Mouse (Mus musculus): ENCODE measurements around the gene Rxrb. TPM values are rescaled to one million over a fixed set of nuclear protein-coding genes. Genes with fewer than 3 reads are reported as not detected.

Gene Rxrb
- polyA plus RNA-seq, 1 experiment from 2014 or later: 33.7 TPM

GRCm38 (mm10) chr17:34029150-34029889 is 2.3 kb upstream of the Rxrb start:
- no peaks in the 10 kb centered on the region for H3K9me3 ChIP-seq (replicated peaks; ENCODE audit: control insufficient read depth, low read length)
- H3K4me2 ChIP-seq (ENCODE audit: low read depth, low read length): peak overlapping the region; percentile 97
- no peak for ATAC-seq (replicated peaks; ENCODE audit: extremely low read depth, insufficient read depth, low FRiP score)
- H3K9ac ChIP-seq (ENCODE audit: low read length): no peak overlapping the region; the same call in 1 of the 2 replicates
- peaks cover 57% of the 10 kb centered on the region for H3K4me1 ChIP-seq (ENCODE audit: control insufficient read depth, insufficient read depth, low read length)
- 85% methylated on average over 18 of the region's 18 CpGs for WGBS
- no peak overlapping the region for H3K27ac ChIP-seq (ENCODE audit: low read length)
- no peak overlapping the region; the same call in 1 of the 2 replicates for H3K4me3 ChIP-seq (ENCODE audit: low read length)
- H3K36me3 ChIP-seq (ENCODE audit: control insufficient read depth, insufficient read depth): peaks cover 19% of the 10 kb centered on the region
- no peaks in the 10 kb centered on the region for H3K27me3 ChIP-seq (ENCODE audit: control insufficient read depth, insufficient read depth, low read length)

GRCm38 (mm10) chr17:34029890-34030595 is 1.6 kb upstream of the Rxrb start:
- H3K4me1 ChIP-seq (ENCODE audit: control insufficient read depth, insufficient read depth, low read length): peaks cover 57% of the 10 kb centered on the region
- 68% methylated on average over 21 of the region's 21 CpGs for WGBS
- H3K27ac ChIP-seq (ENCODE audit: low read length): 0 out of 2 replicates have a peak overlapping the region, but pooled peaks have one; percentile 7

GRCm38 (mm10) chr17:34030861-34031326 is 718 bp upstream of the Rxrb start:
- 4% methylated on average over 20 of the region's 20 CpGs for WGBS

More at GRCm38 (mm10) chr17:34029890-34030595, 1.6 kb upstream of the Rxrb start:
- H3K36me3 ChIP-seq (ENCODE audit: control insufficient read depth, insufficient read depth): peaks cover 19% of the 10 kb centered on the region
- H3K4me2 ChIP-seq (ENCODE audit: low read depth, low read length): peak overlapping the region; percentile 97
- H3K27me3 ChIP-seq (ENCODE audit: control insufficient read depth, insufficient read depth, low read length): no peaks in the 10 kb centered on the region
- peak overlapping the region; percentile 95 for H3K9ac ChIP-seq (ENCODE audit: low read length)
- H3K4me3 ChIP-seq (ENCODE audit: low read length): peak overlapping the region; percentile 95
- no peak for ATAC-seq (replicated peaks; ENCODE audit: extremely low read depth, insufficient read depth, low FRiP score)
- H3K9me3 ChIP-seq (replicated peaks; ENCODE audit: control insufficient read depth, low read length): no peaks in the 10 kb centered on the region

GRCm38 (mm10) chr17:34032174-34032632 is 591 bp downstream of the Rxrb start:
- H3K27me3 ChIP-seq (ENCODE audit: control insufficient read depth, insufficient read depth, low read length): no peaks in the 10 kb centered on the region
- H3K27ac ChIP-seq (ENCODE audit: low read length): peak overlapping the region; percentile 96
- H3K36me3 ChIP-seq (ENCODE audit: control insufficient read depth, insufficient read depth): peaks cover 30% of the 10 kb centered on the region
- H3K4me2 ChIP-seq (ENCODE audit: low read depth, low read length): peak overlapping the region; percentile 74
- peaks cover 39% of the 10 kb centered on the region for H3K4me1 ChIP-seq (ENCODE audit: control insufficient read depth, insufficient read depth, low read length)
- H3K9me3 ChIP-seq (replicated peaks; ENCODE audit: control insufficient read depth, low read length): no peaks in the 10 kb centered on the region
- under 1% methylated on average over 45 of the region's 48 CpGs for WGBS
- peak; percentile 19; the same call in 1 of the 2 replicates for ATAC-seq (replicated peaks; ENCODE audit: extremely low read depth, insufficient read depth, low FRiP score)
- peak overlapping the region; percentile 95 for H3K4me3 ChIP-seq (ENCODE audit: low read length)
- peak overlapping the region; percentile 92 for H3K9ac ChIP-seq (ENCODE audit: low read length)

More at GRCm38 (mm10) chr17:34030861-34031326, 718 bp upstream of the Rxrb start:
- Histone ChIP-seq H3K4me1 (ENCODE audit: control insufficient read depth, insufficient read depth, low read length) (peaks cover 48% of the 10 kb centered on the region), H3K9me3 (replicated peaks; ENCODE audit: control insufficient read depth, low read length) (no peaks in the 10 kb centered on the region), H3K36me3 (ENCODE audit: control insufficient read depth, insufficient read depth) (peaks cover 20% of the 10 kb centered on the region), H3K27me3 (ENCODE audit: control insufficient read depth, insufficient read depth, low read length) (no peaks in the 10 kb centered on the region), H3K4me2 (ENCODE audit: low read depth, low read length) (peak overlapping the region; percentile 97), H3K9ac (ENCODE audit: low read length) (peak overlapping the region; percentile 95), H3K4me3 (ENCODE audit: low read length) (peak overlapping the region; percentile 95), H3K27ac (ENCODE audit: low read length) (peak overlapping the region; percentile 89)
- ATAC-seq (replicated peaks; ENCODE audit: extremely low read depth, insufficient read depth, low FRiP score): 0 out of 2 replicates have a peak, but pooled peaks have one; percentile 0

- H3K4me2 ChIP-seq (ENCODE audit: low read depth, low read length): peak overlapping the region; percentile 74
- H3K27ac ChIP-seq (ENCODE audit: low read length): no peak overlapping the region
- H3K9me3 ChIP-seq (replicated peaks; ENCODE audit: control insufficient read depth, low read length): no peaks in the 10 kb centered on the region
- H3K4me3 ChIP-seq (ENCODE audit: low read length): peak overlapping the region; percentile 95
- H3K27me3 ChIP-seq (ENCODE audit: control insufficient read depth, insufficient read depth, low read length): no peaks in the 10 kb centered on the region
- H3K9ac ChIP-seq (ENCODE audit: low read length): peak overlapping the region; percentile 92
- peaks cover 34% of the 10 kb centered on the region for H3K36me3 ChIP-seq (ENCODE audit: control insufficient read depth, insufficient read depth)
- no peak for ATAC-seq (replicated peaks; ENCODE audit: extremely low read depth, insufficient read depth, low FRiP score)
- peaks cover 37% of the 10 kb centered on the region for H3K4me1 ChIP-seq (ENCODE audit: control insufficient read depth, insufficient read depth, low read length)
- 59% methylated on average over 9 of the region's 9 CpGs for WGBS
Observed at GRCm38 (mm10) chr17:34032806-34033205, 1.2 kb downstream of the Rxrb start.

- H3K9me3 ChIP-seq (replicated peaks; ENCODE audit: control insufficient read depth, low read length): no peaks in the 10 kb centered on the region
- peak overlapping the region; percentile 74 for H3K4me2 ChIP-seq (ENCODE audit: low read depth, low read length)
- H3K4me3 ChIP-seq (ENCODE audit: low read length): no peak overlapping the region
- peaks cover 34% of the 10 kb centered on the region for H3K36me3 ChIP-seq (ENCODE audit: control insufficient read depth, insufficient read depth)
- peaks cover 34% of the 10 kb centered on the region for H3K4me1 ChIP-seq (ENCODE audit: control insufficient read depth, insufficient read depth, low read length)
- peak overlapping the region; percentile 92; the same call in 1 of the 2 replicates for H3K9ac ChIP-seq (ENCODE audit: low read length)
- no peak for ATAC-seq (replicated peaks; ENCODE audit: extremely low read depth, insufficient read depth, low FRiP score)
- H3K27ac ChIP-seq (ENCODE audit: low read length): no peak overlapping the region; the same call in 1 of the 2 replicates
- WGBS: 89% methylated on average over 9 of the region's 9 CpGs
- H3K27me3 ChIP-seq (ENCODE audit: control insufficient read depth, insufficient read depth, low read length): 0 out of 2 replicates have a peak, but pooled peaks cover 2% of the 10 kb centered on the region
Observed at GRCm38 (mm10) chr17:34033441-34033840, 1.8 kb downstream of the Rxrb start.

- H3K4me1 ChIP-seq (ENCODE audit: control insufficient read depth, insufficient read depth, low read length): peaks cover 36% of the 10 kb centered on the region
- H3K27me3 ChIP-seq (ENCODE audit: control insufficient read depth, insufficient read depth, low read length): 0 out of 2 replicates have a peak, but pooled peaks cover 5% of the 10 kb centered on the region
- peaks cover 28% of the 10 kb centered on the region for H3K36me3 ChIP-seq (ENCODE audit: control insufficient read depth, insufficient read depth)
- no peak overlapping the region for H3K4me2 ChIP-seq (ENCODE audit: low read depth, low read length)
- ATAC-seq (replicated peaks; ENCODE audit: extremely low read depth, insufficient read depth, low FRiP score): no peak
- WGBS: 49% methylated on average over 10 of the region's 10 CpGs
- H3K9me3 ChIP-seq (replicated peaks; ENCODE audit: control insufficient read depth, low read length): no peaks in the 10 kb centered on the region
- H3K9ac ChIP-seq (ENCODE audit: low read length): no peak overlapping the region
- no peak overlapping the region for H3K27ac ChIP-seq (ENCODE audit: low read length)
- H3K4me3 ChIP-seq (ENCODE audit: low read length): no peak overlapping the region
Observed at GRCm38 (mm10) chr17:34034064-34034463, 2.5 kb downstream of the Rxrb start.

- H3K4me3 ChIP-seq (ENCODE audit: low read length): no peak overlapping the region
- ATAC-seq (replicated peaks; ENCODE audit: extremely low read depth, insufficient read depth, low FRiP score): no peak
- peaks cover 35% of the 10 kb centered on the region for H3K4me1 ChIP-seq (ENCODE audit: control insufficient read depth, insufficient read depth, low read length)
- peaks cover 6% of the 10 kb centered on the region; the same call in 1 of the 2 replicates for H3K27me3 ChIP-seq (ENCODE audit: control insufficient read depth, insufficient read depth, low read length)
- H3K9me3 ChIP-seq (replicated peaks; ENCODE audit: control insufficient read depth, low read length): no peaks in the 10 kb centered on the region
- H3K27ac ChIP-seq (ENCODE audit: low read length): no peak overlapping the region
- WGBS: 88% methylated on average over 9 of the region's 9 CpGs
- no peak overlapping the region for H3K4me2 ChIP-seq (ENCODE audit: low read depth, low read length)
- H3K9ac ChIP-seq (ENCODE audit: low read length): no peak overlapping the region
- H3K36me3 ChIP-seq (ENCODE audit: control insufficient read depth, insufficient read depth): peaks cover 17% of the 10 kb centered on the region
Observed at GRCm38 (mm10) chr17:34035517-34035916, 3.9 kb downstream of the Rxrb start.

Data from heart, embryonic 16.5 days (tissue).